Mouse (Mus musculus) frontal cortex, adult 2 months (tissue): ENCODE data around the gene Mrvi1. TPM values are rescaled to one million over a fixed set of nuclear protein-coding genes. Genes with fewer than 3 reads are reported as not detected.

Source experiments
- DNase-seq, 2 experiments: peaks; one replicate each; pipeline ENCODE4 v3.0.0; 2022; ENCODE audit warnings: low spot score in 1 of 2; ENCODE audit errors: extremely low spot score in 1 of 2
- polyA plus RNA-seq: library from polyadenylated mRNA; depleted of rRNA; stranded (reverse); fragments of >200 nt; gene quantifications from 2 replicates; pipeline ENCODE4 v1.2.3, GENCODE M21; 2012

The Mrvi1 gene
- polyA plus RNA-seq, 1 experiment = 2.0 TPM

- DNase-seq = peak in 1 of 2 experiments; percentile 62
These were observed 503 bp upstream of the Mrvi1 start for GRCm38 (mm10) chr7:110982764-110983163.

- DNase-seq = no peak
These were observed 1.2 kb downstream of the Mrvi1 start for GRCm38 (mm10) chr7:110981036-110981435.

GRCm38 (mm10) chr7:110977699-110978392, 4.4 kb downstream of the Mrvi1 start:
- DNase-seq = no peak

GRCm38 (mm10) chr7:110973450-110973849, 8.8 kb downstream of the Mrvi1 start:
- no peak for DNase-seq

- DNase-seq = no peak
These were observed 9.5 kb downstream of the Mrvi1 start for GRCm38 (mm10) chr7:110972796-110973195.

- DNase-seq = no peak
These were observed 14.9 kb downstream of the Mrvi1 start for GRCm38 (mm10) chr7:110967373-110967772.

GRCm38 (mm10) chr7:110966853-110967252, 15.4 kb downstream of the Mrvi1 start:
- no peak for DNase-seq

- no peak for DNase-seq
These were observed 16.9 kb downstream of the Mrvi1 start for GRCm38 (mm10) chr7:110965387-110965786.

GRCm38 (mm10) chr7:110963655-110963997, 18.6 kb downstream of the Mrvi1 start:
- DNase-seq = no peak

- no peak for DNase-seq
These were observed 19.2 kb downstream of the Mrvi1 start for GRCm38 (mm10) chr7:110962943-110963654.

- DNase-seq = no peak
These were observed 19.8 kb downstream of the Mrvi1 start for GRCm38 (mm10) chr7:110962497-110962896.

GRCm38 (mm10) chr7:110956422-110957170, 25.7 kb downstream of the Mrvi1 start:
- DNase-seq = no peak

- DNase-seq = no peak
These were observed 26.7 kb downstream of the Mrvi1 start for GRCm38 (mm10) chr7:110955576-110955975.

GRCm38 (mm10) chr7:110954072-110954858, 28.0 kb downstream of the Mrvi1 start:
- no peak for DNase-seq

GRCm38 (mm10) chr7:110953210-110953609, 29.1 kb downstream of the Mrvi1 start:
- DNase-seq = no peak

GRCm38 (mm10) chr7:110950621-110950925, 31.7 kb downstream of the Mrvi1 start:
- no peak for DNase-seq

GRCm38 (mm10) chr7:110949785-110950620, 32.3 kb downstream of the Mrvi1 start:
- no peak for DNase-seq

GRCm38 (mm10) chr7:110948579-110948978, 33.7 kb downstream of the Mrvi1 start:
- DNase-seq = no peak

- no peak for DNase-seq
These were observed 34.6 kb downstream of the Mrvi1 start for GRCm38 (mm10) chr7:110947616-110948015.

GRCm38 (mm10) chr7:110946731-110947130, 35.5 kb downstream of the Mrvi1 start:
- peak in 1 of 2 experiments; percentile 32 for DNase-seq
